Mouse (Mus musculus): Measurements from ENCODE around the gene Ank2. TPM values are rescaled to one million over a fixed set of nuclear protein-coding genes. Genes with fewer than 3 reads are reported as not detected.

Ank2 gene
- polyA plus RNA-seq, 1 experiment: 423 TPM

GRCm38 (mm10) chr3:127038570-127038969 lies 460.6 kb downstream of the Ank2 start:
- H3K4me3 ChIP-seq (ENCODE audit: insufficient read depth, low read depth, low read length): no peak overlapping the region
- H3K4me1 ChIP-seq (ENCODE audit: control insufficient read depth, insufficient read depth, low read length): peaks cover 6% of the 10 kb centered on the region; the same call in 1 of the 2 replicates
- no peak overlapping the region for H3K27ac ChIP-seq (ENCODE audit: insufficient read depth, low read depth, low read length)
- TF ChIP-seq CTCF (IDR thresholded peaks at IDR 0.05; ENCODE audit: insufficient read depth, low read depth, low read length): no peak
- TF ChIP-seq POLR2A (IDR thresholded peaks at IDR 0.05; ENCODE audit: insufficient read depth, low read depth, low read length): no peak
- WGBS: 48% methylated on average over 7 of the region's 7 CpGs

- Histone ChIP-seq H3K4me3 (ENCODE audit: insufficient read depth, low read depth, low read length) (no peak overlapping the region), H3K27ac (ENCODE audit: insufficient read depth, low read depth, low read length) (peak overlapping the region; percentile 86), H3K4me1 (ENCODE audit: control insufficient read depth, insufficient read depth, low read length) (peaks cover 10% of the 10 kb centered on the region)
- TF ChIP-seq CTCF (IDR thresholded peaks at IDR 0.05; ENCODE audit: insufficient read depth, low read depth, low read length) (no peak), POLR2A (IDR thresholded peaks at IDR 0.05; ENCODE audit: insufficient read depth, low read depth, low read length) (no peak)
- WGBS: 25% methylated on average over 5 of the region's 5 CpGs
Observed at GRCm38 (mm10) chr3:127036118-127036517, 463.0 kb downstream of the Ank2 start.

GRCm38 (mm10) chr3:127035540-127035939 lies 463.6 kb downstream of the Ank2 start:
- no peak for TF ChIP-seq CTCF (IDR thresholded peaks at IDR 0.05; ENCODE audit: insufficient read depth, low read depth, low read length)
- TF ChIP-seq POLR2A (IDR thresholded peaks at IDR 0.05; ENCODE audit: insufficient read depth, low read depth, low read length): no peak
- Histone ChIP-seq H3K4me1 (ENCODE audit: control insufficient read depth, insufficient read depth, low read length) (peaks cover 10% of the 10 kb centered on the region), H3K4me3 (ENCODE audit: insufficient read depth, low read depth, low read length) (no peak overlapping the region), H3K27ac (ENCODE audit: insufficient read depth, low read depth, low read length) (peak overlapping the region; percentile 86; the same call in 1 of the 2 replicates)
- WGBS: 39% methylated on average over 12 of the region's 12 CpGs

- TF ChIP-seq POLR2A (IDR thresholded peaks at IDR 0.05; ENCODE audit: insufficient read depth, low read depth, low read length): no peak
- TF ChIP-seq CTCF (IDR thresholded peaks at IDR 0.05; ENCODE audit: insufficient read depth, low read depth, low read length): no peak
- WGBS: 50% methylated on average over 3 of the region's 3 CpGs
- H3K4me3 ChIP-seq (ENCODE audit: insufficient read depth, low read depth, low read length): no peak overlapping the region
- peaks cover 10% of the 10 kb centered on the region for H3K4me1 ChIP-seq (ENCODE audit: control insufficient read depth, insufficient read depth, low read length)
- peak overlapping the region; percentile 16 for H3K27ac ChIP-seq (ENCODE audit: insufficient read depth, low read depth, low read length)
Observed at GRCm38 (mm10) chr3:127034983-127035382, 464.2 kb downstream of the Ank2 start.

- H3K27ac ChIP-seq (ENCODE audit: insufficient read depth, low read depth, low read length): no peak overlapping the region
- H3K4me1 ChIP-seq (ENCODE audit: control insufficient read depth, insufficient read depth, low read length): peaks cover 1% of the 10 kb centered on the region
- no peak for TF ChIP-seq CTCF (IDR thresholded peaks at IDR 0.05; ENCODE audit: insufficient read depth, low read depth, low read length)
- no peak for TF ChIP-seq POLR2A (IDR thresholded peaks at IDR 0.05; ENCODE audit: insufficient read depth, low read depth, low read length)
- H3K4me3 ChIP-seq (ENCODE audit: insufficient read depth, low read depth, low read length): no peak overlapping the region
- 79% methylated on average over 4 of the region's 4 CpGs for WGBS
Observed at GRCm38 (mm10) chr3:127023992-127024391, 475.2 kb downstream of the Ank2 start.

- Histone ChIP-seq H3K27ac (ENCODE audit: insufficient read depth, low read depth, low read length) (no peak overlapping the region), H3K4me3 (ENCODE audit: insufficient read depth, low read depth, low read length) (no peak overlapping the region), H3K4me1 (ENCODE audit: control insufficient read depth, insufficient read depth, low read length) (0 out of 2 replicates have a peak, but pooled peaks cover 3% of the 10 kb centered on the region)
- WGBS: 71% methylated on average over 1 of the region's 1 CpGs
- TF ChIP-seq POLR2A (IDR thresholded peaks at IDR 0.05; ENCODE audit: insufficient read depth, low read depth, low read length): no peak
- TF ChIP-seq CTCF (IDR thresholded peaks at IDR 0.05; ENCODE audit: insufficient read depth, low read depth, low read length): no peak
Observed at GRCm38 (mm10) chr3:127020167-127020566, 479.0 kb downstream of the Ank2 start.

- WGBS: 76% methylated on average over 3 of the region's 3 CpGs
- Histone ChIP-seq H3K27ac (ENCODE audit: insufficient read depth, low read depth, low read length) (0 out of 2 replicates have a peak overlapping the region, but pooled peaks have one; percentile 10), H3K4me1 (ENCODE audit: control insufficient read depth, insufficient read depth, low read length) (0 out of 2 replicates have a peak, but pooled peaks cover 3% of the 10 kb centered on the region), H3K4me3 (ENCODE audit: insufficient read depth, low read depth, low read length) (no peak overlapping the region)
- TF ChIP-seq POLR2A (IDR thresholded peaks at IDR 0.05; ENCODE audit: insufficient read depth, low read depth, low read length) (no peak), CTCF (IDR thresholded peaks at IDR 0.05; ENCODE audit: insufficient read depth, low read depth, low read length) (no peak)
Observed at GRCm38 (mm10) chr3:127019728-127020127, 479.4 kb downstream of the Ank2 start.

GRCm38 (mm10) chr3:127019109-127019508 lies 480.0 kb downstream of the Ank2 start:
- WGBS: 18% methylated on average over 6 of the region's 6 CpGs
- TF ChIP-seq CTCF (IDR thresholded peaks at IDR 0.05; ENCODE audit: insufficient read depth, low read depth, low read length): no peak
- TF ChIP-seq POLR2A (IDR thresholded peaks at IDR 0.05; ENCODE audit: insufficient read depth, low read depth, low read length): no peak
- H3K27ac ChIP-seq (ENCODE audit: insufficient read depth, low read depth, low read length): 0 out of 2 replicates have a peak overlapping the region, but pooled peaks have one; percentile 10
- no peak overlapping the region for H3K4me3 ChIP-seq (ENCODE audit: insufficient read depth, low read depth, low read length)
- H3K4me1 ChIP-seq (ENCODE audit: control insufficient read depth, insufficient read depth, low read length): 0 out of 2 replicates have a peak, but pooled peaks cover 3% of the 10 kb centered on the region

GRCm38 (mm10) chr3:127017523-127017922 lies 481.6 kb downstream of the Ank2 start:
- 0 out of 2 replicates have a peak, but pooled peaks cover 3% of the 10 kb centered on the region for H3K4me1 ChIP-seq (ENCODE audit: control insufficient read depth, insufficient read depth, low read length)
- H3K27ac ChIP-seq (ENCODE audit: insufficient read depth, low read depth, low read length): no peak overlapping the region
- 37% methylated on average over 3 of the region's 3 CpGs for WGBS
- H3K4me3 ChIP-seq (ENCODE audit: insufficient read depth, low read depth, low read length): no peak overlapping the region
- TF ChIP-seq CTCF (IDR thresholded peaks at IDR 0.05; ENCODE audit: insufficient read depth, low read depth, low read length): no peak
- no peak for TF ChIP-seq POLR2A (IDR thresholded peaks at IDR 0.05; ENCODE audit: insufficient read depth, low read depth, low read length)
